Mouse (Mus musculus): ENCODE data around the gene E4f1.
A peak's percentile ranks its signal among the peaks of the same experiment; 100 is the strongest.
"Not testable (repeated sequence)": the region's sequence is repeated elsewhere in the genome, so short reads cannot be mapped to it uniquely, and the experiment has no call there.

Gene E4f1

DNA sequence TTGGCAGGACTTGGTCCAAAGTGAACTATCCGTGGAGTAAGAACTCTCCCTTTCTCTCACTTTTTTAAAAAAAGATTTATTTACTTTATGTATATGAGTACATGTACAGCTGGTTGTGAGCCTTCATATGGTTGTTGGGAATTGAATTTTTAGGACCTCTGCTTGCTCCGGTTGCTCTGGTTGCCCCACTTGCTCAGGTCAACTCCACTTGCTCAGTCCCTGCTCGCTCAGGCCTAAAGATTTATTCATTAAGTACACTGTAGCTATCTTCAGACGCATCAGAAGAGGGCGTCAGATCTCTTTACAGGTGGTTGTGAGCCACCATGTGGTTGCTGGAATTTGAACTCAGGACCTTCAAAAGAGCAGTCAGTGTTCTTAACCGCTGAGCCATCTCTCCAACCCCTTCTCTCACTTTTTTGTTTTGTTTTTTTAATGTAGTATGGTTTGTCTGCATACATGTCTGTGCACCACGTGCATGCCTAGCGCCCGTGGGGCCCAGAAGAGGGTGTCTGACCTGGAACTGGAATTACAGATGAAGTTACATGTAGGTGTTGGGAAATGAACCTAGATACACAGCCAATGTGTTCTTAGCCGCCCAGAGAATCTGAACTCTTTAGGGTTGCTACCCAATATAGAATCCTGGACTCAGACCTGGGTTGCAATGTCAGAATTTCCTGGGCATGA is 14.4 kb downstream of the E4f1 start:
- DNase-seq (ENCODE audit: low spot score): not testable (repeated sequence)

DNA sequence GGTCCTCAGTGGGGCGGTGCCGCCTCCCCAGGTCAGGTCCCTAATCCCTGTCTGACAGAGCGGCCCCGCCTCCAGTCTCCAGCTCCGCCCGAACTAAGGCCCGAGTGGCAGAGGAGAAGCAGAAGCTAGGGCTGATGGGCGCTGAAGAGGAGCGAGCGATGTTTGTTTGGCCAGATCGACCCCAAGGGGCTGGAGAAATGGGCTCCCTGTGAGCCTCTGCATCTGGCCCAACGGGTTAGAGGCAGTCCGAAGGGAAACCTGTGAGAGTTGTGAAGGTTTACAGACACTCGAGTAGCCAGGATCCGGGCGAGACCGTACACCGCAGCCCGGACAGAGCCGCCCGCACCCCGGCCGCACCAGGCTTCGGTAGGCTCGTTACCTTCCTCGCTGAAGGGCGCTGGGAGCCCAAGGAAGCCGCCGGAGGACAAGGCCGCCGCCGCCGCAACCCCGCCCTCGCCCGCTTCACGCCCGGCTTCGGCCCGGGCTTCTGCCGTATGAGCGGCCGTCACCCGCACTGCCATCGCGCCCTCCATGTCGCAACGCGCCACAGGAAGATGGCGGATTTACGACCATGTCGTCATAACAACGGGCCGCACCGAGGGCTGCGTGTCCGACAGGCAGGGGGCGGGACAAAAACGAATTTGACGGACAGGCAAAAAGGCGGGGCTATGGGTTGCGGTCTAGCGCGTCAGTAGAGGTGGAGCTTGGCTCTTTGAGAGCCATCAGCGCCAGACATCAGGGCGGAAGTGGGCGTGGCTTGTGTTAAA is 15.2 kb downstream of the E4f1 start:
- peak; percentile 100 for DNase-seq (ENCODE audit: low spot score)

DNA sequence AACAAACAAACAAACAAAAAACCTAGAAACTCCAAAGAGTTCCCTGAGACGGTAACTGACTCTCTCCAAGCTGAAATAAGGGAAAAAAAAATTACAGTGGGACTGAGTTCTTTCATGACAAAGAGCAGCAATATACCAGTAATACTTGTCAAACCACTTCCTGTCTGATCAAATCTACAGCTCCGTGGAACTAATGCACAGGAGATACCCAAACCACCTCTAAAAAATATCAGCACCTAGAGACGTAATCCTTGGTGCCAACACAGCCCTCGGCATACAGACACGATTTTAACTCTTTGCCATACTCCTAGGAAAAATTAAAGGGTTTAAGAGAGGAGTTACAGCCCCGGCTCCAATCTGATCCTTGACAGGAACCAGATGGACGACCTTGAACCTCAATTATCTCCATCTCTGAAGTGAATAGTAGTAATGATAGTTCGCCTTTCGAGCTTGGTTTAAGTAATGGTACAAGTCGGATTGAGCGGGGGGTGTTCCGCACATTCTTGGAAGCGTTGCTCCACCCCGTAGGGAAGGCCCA is 15.8 kb downstream of the E4f1 start:
- no peak for DNase-seq (ENCODE audit: low spot score)

DNA sequence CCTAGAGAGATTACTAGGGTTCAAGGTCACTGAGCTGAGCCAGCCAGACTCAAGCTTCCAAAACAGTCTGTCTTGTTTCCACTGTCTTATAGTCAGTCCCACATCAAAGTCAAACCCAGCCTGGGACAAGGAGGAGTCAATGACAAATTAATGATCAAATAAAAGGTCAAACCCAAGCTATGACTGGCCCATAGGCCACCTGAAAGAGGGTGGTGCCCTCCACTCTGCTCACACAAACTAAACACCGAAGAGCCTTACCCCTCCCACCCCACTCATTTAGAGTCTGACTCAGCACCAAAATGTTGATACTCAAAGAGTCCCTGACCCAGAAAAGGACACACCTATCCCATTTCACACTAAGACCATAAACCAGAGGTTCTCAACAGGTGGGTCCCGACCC is 16.7 kb downstream of the E4f1 start:
- no peak for DNase-seq (ENCODE audit: low spot score)

DNA sequence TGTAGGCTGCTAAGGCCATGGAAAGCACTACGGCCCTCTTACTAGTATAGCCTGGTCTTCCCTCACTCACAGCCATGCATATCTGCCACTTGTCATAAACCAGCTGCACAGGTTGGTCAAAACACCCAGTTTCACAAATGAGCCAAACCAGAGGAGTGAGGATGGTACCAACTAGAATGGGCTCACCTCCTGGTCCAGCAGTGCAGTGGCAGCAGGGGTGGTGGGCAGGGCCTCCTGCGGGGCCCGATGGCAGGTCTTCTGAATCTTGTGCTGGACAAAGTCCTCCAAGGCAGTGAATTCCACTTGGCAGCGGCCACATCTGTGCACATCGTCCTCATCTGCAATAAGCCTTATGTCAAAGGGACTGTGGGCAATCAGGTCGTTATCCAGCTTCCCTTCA is 18.9 kb downstream of the E4f1 start:
- DNase-seq (ENCODE audit: low spot score): no peak

DNA sequence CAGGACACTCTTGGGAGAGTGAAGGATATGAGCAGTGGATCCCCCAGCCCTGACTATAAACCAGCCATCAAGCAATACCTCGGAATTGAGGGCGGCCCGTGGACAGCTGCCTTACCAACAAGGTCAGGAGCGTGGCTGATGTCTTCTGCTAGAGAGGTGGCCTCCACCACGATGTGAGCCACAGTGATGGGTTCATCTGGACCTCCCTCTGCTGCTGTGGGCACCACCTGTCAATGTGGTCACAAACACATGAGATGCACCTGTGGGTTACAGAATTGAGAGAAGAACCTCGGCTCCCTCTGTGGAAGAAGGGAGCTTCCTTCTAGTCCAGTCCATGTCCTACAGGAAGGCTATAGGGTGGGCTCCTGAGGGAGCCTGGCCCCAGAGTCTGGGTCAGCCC is 20.6 kb downstream of the E4f1 start:
- no peak for DNase-seq (ENCODE audit: low spot score)

DNA sequence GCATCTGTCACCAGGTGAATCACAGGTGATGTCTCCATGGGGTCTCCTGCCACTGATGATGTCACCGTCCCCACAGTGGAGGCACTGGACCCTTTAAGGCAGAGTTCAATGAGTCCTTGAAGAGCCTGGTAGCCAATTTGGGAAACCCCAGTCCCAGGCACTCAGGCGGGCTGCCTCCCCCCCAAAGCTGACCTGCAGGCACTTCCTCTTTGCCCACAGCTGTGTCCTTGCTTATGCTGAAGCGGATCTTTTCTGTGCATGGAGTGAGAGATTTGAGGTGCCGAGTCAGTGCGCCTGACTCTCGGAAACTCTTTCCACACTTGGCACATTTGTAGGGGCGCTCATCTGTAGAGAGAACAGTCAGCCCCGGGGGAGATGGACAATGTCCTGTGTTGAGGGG is 23.5 kb downstream of the E4f1 start:
- DNase-seq (ENCODE audit: low spot score): no peak

DNA sequence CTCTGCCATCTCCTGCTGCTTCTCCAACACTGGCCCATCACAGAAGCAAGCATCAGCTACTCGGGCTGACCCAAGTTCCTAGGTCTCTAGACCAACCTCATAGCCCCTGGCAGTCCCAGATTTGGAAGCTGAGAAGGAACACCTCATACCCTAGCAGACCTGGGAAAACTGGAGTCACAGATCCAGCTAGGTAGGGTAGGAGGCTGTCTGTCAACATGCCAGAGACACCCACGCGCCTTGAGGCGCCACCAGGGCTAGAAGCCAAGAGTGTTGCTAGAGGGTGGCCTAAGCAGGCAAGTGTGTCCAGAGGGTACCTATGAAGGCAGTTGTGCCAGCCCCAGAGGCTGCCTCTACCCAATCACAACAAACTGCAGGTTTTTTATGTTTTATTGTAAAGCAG is 26.7 kb downstream of the E4f1 start:
- DNase-seq (ENCODE audit: low spot score): peak; percentile 61

DNA sequence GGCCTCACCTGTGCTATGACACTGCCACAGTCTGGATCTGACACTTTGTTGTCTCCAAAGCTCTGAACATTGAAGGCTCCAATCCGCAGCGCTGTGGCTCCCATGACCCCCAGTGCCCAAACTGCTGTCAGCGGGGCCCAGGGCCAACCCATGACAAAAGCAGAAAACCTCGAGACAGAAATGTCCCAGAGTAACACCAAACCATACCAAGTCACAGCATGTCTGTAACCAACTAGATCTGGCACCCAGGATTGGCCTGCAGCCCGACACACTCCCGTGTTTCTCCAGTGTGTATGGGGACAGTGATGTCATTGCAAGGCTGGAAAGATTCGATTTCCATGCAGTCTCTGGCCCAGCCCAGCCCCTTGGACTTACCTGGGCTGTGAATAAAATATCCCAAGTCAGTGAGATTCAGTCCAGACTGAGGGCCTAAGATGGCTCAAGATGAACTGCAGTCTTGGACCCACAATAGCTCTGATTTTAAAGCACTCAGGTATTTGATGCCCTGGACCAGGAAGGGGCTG is 27.4 kb downstream of the E4f1 start, which contains the start of gene Dnase1l2:
Dnase1l2 (minus strand) TSS at position 474 of the 524 bp plus-strand sequence.
- peak; percentile 22 for DNase-seq (ENCODE audit: low spot score)

DNA sequence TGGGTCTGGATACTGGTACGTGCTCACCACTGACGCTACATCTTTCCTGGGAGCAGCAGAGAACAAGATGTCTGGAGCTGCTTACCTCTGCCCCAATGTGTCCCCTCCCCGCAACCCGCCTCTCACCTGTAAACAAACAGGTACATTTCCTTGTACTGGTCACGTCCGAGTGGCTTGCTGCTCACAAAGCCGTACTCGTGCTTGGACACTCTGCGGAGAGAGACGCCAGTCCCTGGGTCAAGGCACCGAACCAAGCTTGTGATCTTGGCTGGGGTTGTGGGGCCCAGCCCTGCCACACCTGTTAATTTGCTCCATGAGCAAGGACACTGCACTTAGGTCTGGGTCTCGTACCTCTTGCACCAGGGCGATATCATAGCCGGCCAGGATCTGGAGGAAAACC is 28.0 kb downstream of the E4f1 start:
- DNase-seq (ENCODE audit: low spot score): peak; percentile 38

DNA sequence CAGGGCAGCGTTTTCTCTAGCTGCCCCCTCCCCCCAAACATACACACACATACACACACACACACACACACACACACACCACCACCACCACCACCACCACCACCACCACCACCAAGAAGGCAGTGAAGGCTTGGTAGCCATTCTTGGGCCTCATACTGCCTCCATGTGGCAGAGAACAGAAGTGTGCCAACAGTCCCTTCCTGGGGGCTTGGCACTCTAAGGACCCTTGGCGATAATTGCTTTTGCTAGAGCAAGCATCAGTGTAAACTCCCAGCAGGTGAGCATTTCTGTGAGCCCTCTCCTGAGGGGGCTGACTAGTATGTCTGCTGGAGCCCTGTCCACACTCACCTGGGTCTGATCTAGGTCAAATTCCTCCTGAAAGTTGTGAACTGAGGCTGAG is 29.0 kb downstream of the E4f1 start:
- DNase-seq (ENCODE audit: low spot score): no peak

DNA sequence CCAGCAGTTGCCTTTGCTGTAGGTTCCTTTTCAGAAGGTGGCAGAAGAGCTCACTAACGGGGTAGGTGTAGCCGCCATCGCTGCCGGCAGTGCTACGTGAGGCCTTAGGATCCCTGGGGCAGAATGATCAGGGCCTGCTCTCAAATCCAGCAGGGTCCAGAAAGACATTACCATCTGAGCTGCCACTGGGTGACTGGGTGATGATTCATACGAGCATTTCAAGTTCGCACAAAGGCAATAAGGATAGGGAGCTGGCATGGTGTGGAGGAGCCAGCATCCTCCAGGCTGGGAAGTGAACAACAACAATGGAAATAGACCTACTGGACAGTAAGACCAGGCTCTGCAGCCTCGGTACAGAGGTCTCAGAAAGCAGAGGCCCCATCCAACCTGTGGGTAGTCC is 29.7 kb downstream of the E4f1 start:
- peak; percentile 4 for DNase-seq (ENCODE audit: low spot score)

DNA sequence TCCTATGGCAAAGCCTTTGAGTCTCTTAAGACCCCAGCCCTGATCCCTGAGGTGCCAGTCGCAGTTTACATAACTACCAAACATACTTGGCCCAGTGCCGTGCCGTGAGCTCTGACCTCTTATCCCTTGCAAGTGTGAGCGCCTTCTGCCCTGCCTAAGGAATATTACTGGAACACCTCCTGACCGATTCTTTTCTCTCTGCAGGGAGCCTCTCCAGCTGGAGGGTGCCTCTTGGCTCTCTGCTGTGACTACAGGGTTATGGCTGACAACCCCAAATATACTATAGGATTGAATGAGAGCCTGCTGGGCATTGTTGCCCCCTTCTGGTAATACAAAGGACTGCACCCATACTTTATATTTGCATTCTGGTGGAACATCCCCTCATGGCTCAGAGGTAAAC is 33.1 kb downstream of the E4f1 start:
- DNase-seq (ENCODE audit: low spot score): no peak

DNA sequence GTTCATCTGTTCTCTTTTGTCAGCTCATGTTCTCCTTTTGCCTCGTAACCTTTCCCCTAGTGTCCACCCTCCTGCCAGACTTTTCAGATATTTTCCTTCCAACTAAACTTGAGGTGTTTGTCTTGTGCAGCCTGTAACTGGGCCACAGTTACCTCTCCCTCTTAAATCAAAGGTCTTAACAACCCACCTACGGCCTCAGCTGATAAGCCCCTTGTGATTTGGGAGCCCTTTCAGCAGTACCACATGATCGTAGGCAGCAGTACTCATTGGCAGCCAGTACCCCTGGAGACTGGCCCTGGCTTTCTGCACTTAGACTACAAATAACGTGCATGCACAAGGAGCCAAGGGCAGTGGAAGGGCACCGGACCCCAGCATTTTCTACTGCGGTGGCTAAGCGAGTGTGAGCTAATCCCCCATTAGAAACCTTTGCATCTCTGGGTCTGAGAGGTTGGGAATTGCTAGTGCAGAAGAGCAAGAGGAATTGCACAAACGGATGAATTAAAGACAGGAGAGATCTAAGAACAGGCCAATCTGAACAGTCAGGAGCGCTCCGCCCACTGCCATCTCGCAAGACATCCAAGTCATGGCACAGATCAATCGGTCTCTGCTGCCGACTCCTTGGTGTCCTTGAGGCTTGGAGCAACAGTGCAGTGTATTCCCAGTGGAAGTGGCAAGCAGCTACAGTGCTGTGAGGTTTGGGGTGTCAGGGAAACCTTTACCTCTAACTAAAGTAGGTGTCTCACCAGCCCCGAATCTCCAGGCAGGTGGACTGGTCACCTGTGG is 40.7 kb downstream of the E4f1 start:
- no peak for DNase-seq (ENCODE audit: low spot score)

DNA sequence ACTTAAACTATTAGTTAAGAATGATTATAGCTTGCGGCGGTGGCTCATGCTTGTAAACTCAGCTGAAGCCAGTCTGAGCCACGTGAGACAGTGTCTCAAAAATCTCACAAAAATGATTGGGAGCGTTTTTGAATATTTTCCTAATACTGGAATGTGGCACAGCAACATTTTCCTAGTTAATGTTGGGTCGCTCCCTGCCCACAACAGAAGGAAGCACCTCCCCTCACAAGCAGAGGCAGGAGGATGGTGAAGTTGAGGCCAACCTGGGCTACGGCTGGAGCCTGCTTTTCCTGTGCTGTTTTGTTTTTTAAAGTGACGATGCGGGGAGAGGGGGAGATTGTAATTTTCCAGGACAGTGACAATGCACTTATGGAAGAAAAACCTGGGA is 42.9 kb downstream of the E4f1 start:
- DNase-seq (ENCODE audit: low spot score): no peak

DNA sequence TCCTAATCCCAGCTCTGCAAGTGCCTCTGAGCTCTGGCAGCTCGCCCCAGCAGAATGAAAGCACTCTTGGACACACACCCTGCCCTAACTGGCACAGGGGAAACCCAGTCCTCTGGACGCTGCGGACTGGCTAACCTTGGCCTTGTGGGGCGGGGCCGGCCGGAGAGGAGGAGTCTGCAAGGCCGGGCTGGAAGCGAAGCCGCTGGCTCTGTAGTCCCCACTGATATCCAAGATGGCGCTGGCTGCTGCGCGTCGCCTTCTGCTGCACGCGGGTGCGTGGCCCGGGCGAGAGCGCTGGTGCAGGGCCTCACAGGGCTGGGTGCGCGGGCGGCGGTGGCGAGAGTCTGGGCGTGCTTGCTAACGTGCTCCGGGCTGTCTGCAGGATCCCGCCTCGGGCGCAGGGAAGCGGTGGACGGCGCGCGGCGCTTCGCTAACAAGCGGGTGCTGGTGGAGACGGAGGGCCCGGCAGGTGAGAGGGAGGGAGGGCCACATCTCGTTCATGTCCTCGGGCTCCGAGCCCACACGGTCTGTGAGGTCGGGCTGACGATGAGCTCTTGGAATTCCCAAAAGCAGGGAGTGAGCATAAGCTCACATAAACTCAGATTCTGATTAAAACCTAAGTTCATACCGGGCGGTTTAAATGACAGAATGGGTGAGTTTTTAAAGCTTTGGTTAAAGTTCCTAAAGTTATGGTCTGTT is 43.5 kb downstream of the E4f1 start, which contains the start of gene Eci1:
Eci1 (plus strand) TSS at position 171 of the 699 bp plus-strand sequence.
- DNase-seq (ENCODE audit: low spot score): peak; percentile 95

DNA sequence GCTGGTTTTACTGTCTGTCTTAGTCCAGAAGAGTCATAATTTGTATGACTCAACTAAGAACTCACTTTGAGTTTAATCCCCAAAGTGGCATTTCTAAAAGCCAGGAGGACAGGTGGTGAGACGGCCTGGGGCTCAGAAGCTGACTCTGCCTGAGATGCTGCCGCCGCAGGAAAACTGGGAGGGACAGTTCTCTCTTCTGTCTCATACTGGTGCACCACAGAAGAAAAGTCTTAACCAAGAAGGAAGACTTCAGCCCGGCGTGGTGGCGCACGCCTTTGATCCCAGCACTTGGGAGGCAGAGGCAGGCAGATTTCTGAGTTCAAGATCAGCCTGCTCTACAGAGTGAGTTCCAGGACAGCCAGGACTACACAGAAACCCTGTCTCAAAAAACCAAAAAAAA is 44.2 kb downstream of the E4f1 start:
- DNase-seq (ENCODE audit: low spot score): no peak

DNA sequence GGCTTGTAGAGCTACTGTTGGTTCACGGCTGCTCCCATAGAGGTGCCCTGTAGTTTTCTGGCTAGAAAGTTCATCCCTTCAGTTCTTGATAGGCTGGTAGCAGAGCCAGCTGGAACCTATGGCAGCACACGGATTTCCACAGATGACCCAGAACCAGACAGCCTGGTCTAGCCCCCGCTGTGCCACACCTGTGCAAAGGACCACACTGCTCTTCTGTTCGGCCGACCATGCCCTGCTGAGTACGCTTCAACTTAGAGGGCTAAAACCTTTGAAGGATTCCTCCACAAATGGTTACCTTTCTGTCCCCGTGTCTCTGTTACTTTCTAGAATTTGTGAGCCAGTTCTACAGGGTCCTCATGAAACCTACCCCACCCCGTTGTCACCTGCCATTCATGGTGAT is 44.8 kb downstream of the E4f1 start:
- DNase-seq (ENCODE audit: low spot score): not testable (repeated sequence)

DNA sequence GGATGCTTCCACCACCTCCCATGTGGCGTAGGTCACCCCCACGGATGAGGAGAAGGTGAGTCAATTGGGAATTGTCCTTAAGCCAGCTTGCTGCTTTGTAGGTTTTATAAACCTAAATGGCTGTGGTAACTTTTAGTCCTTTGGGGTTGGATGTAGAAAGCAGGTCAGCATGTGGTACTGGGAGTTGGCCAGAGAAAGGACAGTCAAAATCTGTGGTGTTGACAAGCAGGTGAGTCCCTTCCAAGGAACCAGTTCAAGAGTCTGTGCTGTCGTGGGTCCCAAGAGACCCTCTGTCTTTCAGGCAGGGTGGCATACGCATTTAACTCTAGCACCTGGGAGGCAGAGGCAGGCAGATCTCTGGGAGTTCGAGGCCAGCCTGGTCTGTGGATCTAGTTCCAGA is 45.6 kb downstream of the E4f1 start:
- no peak for DNase-seq (ENCODE audit: low spot score)

DNA sequence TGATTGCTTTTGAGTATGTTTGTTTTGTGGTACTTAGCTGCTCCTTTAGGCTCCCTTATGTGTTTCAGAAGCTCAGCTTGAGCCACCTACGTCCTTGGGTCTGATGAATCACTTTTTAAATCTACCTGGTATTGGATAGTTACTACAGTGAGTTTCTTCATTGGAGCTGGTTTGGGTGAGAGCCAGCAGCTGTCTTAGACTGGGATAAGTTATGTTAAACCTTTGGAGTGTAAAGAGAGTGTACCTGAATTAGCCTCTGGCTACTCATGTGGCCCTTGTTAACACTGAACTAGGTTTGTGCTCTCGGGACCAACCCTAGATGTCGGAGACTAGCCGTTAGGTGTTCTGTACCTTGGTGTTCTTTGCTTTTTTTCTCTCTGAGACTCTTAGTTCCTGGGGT is 47.0 kb downstream of the E4f1 start:
- no peak for DNase-seq (ENCODE audit: low spot score)

DNA sequence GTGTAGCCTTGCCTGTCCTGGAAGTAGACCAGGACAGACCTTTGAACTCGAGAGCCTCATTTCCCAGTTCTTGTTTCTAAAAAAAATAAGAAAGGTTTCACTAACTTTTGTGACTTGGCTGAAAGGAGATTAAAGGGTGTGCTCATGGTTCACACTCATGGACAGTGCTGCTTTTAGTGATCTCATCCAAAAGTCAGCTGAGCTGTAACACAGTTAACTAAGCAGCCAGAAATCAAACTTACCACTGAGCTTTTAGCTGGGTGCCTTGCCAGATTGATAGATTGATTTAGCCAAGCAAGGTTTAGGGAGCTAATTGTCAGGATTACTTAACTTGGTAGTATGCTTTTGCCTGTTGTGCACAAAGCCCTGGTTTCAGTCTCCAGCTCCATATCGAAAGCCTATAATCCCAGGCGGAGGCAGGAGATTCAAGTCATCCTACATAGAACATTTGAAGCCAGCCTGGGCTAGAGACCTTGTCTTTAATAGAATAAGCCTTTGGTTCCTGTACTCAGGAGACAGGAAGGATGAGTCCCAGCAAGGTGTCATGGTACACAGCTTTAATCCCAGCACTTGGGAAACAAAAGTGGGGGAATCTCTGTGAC is 54.0 kb downstream of the E4f1 start:
- DNase-seq (ENCODE audit: low spot score): no peak

Data from testis, postnatal 14 days (tissue).